Mouse (Mus musculus): ENCODE measurements around the gene Rpgrip1l.

- no peak for TF ChIP-seq TAL1 (conservative IDR thresholded peaks at IDR 0.05; ENCODE audit: low read depth, low read length)
- no peak for TF ChIP-seq CTCF (IDR thresholded peaks at IDR 0.05; ENCODE audit: low read depth, low read length)
- no peak for TF ChIP-seq GATA1 (IDR thresholded peaks at IDR 0.05; ENCODE audit: borderline replicate concordance, low read length)
- no peak for TF ChIP-seq POLR2AphosphoS5 (IDR thresholded peaks at IDR 0.05; ENCODE audit: insufficient replicate concordance, low read depth, low read length)
- TF ChIP-seq GATA2 (IDR thresholded peaks at IDR 0.05; ENCODE audit: borderline replicate concordance, low read depth, low read length), result no peak
Measured at GRCm38 (mm10) chr8:91283815-91284214, 29.2 kb downstream of the Rpgrip1l start.

Measured in G1E (cell line).